Mouse (Mus musculus): ENCODE results near the gene Wnt8b.

The Wnt8b gene

DNA sequence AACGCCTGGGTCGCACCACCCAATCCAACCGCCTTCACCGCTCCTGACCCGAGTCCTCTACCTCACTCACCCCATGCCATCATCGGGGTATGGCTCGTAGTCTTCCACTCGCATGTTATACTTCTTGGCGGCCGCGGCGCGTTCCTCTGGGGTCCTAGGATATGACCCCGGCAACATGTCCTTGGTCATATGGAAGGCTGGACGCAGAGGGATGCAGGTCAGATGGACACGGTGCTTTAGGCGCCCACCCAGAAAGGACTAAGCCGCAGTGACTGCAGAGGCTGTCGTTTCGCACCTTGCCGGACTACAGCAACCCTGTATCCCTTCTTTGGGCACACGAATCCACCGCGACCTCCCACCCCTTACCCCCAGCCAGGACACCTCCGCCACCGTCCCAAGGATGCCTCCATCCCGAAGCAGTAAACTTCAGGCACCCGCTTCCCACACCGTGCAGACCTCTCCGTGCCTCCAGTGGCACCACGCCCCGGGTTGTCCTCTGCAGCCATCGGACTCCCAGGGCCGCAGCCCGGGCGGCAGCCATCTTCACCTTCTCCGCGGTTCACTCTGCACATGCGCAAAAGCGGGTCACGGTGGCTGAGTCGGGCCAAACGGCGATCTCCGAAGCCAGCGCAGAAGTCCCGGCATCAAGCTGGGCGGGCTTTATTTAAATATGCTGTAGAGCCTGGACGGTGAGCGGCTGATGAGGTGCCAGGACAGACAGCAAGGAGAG lies 61.8 kb downstream of the Wnt8b start, which contains the start of gene Ndufb8:
Gene Ndufb8 (minus strand): TSS at position 580 of the 730 bp plus-strand sequence.
- in situ Hi-C loops (cut with MboI): no loop called here

DNA sequence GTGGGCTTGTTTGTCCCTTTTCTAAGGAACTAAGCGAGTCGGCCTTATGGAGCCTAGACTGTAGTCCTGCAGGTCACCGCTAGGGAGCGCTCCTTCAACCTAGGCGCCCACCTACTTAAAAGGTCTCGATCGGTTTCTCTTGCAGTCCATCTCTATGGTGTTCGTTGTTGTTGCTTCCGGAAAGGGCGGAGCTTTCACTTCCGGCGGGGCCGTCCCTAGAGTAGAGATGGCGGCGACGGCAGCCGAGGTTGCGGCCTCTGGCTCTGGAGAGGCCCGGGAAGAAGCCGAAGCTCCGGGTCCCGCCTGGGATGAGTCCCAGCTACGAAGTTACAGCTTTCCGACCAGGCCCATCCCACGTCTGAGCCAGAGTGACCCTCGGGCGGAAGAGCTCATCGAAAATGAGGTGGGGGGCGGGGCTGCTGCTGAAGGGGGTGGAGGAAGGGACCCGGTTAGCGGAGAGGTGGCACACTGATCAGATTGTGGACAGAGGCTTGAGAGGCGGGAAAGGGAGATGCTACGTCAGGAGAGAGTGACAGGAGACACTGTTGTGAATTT lies 69.5 kb downstream of the Wnt8b start, which contains the start of gene Hif1an:
Gene Hif1an (plus strand): TSS at position 199 of the 555 bp plus-strand sequence.
- in situ Hi-C loops (cut with MboI): no loop called here

Data from mature B cell (primary cell).